Mouse (Mus musculus) lung, postnatal 4 days (tissue): ENCODE data around the gene Chpf2.
"Not testable (repeated sequence)": the region's sequence is repeated elsewhere in the genome, so short reads cannot be mapped to it uniquely, and the experiment has no call there.

Experiments
- DNase-seq, 2 experiments: peaks; one replicate each; pipeline ENCODE4 v3.0.0; 2021

Gene Chpf2

DNA sequence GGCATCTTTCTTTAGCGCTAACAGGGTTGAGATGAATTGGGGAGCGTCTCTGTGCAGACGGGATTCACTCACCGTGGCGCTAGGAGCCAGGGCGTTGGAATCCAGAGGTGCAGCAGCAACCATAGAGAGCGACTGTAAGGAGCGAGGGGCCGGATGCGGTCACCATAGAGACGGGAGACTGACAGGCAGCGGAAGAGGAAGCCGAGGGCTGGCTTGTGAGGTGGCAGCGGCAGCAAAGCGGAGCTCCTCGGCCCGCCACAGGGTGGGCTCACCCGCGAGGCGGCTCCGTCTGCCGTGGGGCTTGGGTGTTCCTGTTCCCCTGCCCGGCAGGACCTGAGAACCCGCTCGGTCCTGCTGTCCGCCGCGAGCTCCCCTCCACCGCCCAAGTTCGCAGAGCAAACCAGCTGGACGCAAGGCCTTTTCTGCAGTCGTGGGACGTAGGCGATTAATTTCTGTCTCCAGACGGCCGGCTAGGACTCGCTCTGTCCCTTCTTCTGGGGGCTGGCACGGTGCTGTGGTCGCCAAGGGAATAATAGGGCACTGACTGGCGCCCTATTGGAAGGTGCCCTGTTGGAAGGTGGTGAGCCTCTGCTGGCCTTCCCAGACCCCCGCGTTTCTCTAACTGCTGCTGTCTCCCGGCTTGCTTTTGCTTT, at the start of gene Chpf2:
TSS of gene Chpf2 (plus strand) at position 195 of the 653 bp plus-strand sequence.
- DNase-seq, result peak; percentile 87 to 88

DNA sequence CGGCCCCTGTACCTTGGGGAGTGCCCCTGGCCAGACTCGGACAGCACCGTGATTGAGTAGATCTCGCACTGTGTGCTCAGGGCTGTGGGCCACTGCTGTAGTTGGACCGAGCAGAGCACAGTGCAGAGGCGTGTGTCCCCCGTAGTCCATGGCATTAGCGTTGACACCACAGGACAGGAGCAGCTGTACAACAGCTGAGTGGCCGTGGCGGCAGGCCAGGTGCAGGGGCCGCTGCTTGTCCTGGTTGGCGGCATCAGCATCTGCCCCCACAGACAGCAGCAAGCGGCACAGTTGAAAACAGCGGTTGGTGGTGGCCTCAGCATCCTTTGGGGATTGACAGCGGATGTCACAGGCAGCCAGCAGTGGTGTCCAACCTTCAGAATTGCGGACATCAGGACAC, 48.9 kb upstream of the Chpf2 start:
- DNase-seq, result no peak

DNA sequence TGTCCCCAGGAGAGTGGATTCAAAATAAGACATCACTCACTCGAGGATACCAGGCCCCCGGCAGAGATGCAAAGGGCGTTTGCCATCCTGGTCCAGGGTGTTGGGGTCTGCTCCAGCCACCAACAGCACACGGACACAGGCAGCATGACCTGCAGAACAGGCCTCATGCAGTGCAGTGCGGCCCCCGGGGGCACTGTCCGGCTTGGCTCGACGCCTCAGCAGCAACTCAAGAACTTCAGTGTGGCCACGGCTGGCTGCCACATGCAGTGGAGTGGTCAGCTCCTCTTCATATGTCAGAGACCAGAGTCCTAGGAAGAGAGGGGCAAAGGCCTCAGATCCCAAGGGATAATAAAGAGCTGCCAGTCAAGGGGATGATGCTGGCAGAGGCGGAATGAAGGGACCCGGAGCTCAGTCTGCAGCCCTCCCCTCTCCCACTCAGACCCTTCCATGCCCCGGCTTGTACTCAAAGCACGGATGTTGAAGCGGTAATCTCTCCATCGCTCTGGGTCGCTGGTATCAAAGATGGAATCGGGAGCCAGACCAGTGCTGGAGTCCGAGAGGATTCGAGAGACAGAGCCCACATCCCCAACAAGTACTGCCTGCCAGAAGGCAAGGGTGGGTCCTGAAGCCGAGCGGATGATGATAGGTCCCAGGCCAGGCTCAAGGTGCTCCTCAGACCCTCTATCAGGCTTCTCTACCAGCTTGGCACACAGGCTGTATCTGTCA, 46.8 kb upstream of the Chpf2 start:
- no peak for DNase-seq

DNA sequence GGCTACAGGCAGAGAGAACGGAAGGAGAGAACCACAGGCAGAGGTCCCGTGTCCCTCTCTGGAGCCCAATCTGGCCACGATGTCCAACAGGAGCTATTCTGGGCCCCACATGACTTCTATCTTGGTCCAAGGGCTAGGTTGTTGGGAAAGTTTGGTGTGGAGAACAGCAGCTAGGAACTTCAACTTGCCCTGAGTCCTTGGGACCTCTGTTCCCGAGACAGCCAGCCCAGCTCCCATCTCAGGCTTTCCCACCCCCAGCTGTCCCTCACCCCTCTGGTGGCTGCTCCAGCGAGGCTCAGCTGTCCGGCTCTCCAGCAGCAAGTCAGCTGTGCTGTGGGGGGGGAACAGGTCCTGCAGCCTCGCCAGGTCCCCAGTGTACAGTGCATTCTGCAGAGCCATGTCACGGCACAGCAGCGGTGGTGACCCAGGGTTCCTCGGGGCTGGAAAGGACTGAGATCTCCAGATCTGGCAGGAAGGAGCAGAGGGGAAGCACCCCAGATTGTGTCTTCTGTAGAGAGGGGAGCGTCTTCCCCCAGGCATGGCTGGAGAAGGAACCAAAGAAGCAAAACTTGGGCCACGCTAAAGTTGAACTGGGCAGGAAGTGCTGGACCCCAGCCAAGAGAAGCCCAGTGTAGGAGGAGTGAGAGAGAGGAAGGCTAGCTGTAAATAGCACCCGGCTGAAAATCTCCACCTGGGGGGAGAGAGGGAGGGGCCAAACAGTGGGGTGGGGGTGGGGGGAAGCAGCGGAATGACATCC, 46.0 kb upstream of the Chpf2 start, which contains the start of gene Asb10:
TSS of gene Asb10 (minus strand) at position 592 of the 757 bp plus-strand sequence.
- DNase-seq, result peak; percentile 60 to 67

DNA sequence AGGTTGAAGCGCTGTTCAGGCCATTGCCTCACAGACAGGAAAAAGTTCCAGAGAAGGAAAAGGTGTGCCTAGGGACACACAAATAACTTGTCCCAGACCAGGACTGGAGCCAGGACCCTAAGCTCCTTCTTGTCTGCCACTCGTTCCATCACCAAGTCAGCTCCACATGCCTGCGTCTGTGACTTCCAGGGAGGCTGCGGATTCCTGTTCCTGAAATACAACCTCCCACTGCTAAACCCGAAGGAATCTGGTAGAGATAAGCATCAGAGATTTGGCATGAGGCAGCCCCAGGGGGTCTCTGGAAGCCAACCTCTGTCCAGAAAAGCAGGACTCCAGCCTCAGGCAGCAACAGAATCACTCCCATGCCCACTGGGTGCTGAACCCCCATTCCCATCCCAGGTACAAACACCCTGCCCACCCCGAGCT, 45.4 kb upstream of the Chpf2 start:
- no peak for DNase-seq

DNA sequence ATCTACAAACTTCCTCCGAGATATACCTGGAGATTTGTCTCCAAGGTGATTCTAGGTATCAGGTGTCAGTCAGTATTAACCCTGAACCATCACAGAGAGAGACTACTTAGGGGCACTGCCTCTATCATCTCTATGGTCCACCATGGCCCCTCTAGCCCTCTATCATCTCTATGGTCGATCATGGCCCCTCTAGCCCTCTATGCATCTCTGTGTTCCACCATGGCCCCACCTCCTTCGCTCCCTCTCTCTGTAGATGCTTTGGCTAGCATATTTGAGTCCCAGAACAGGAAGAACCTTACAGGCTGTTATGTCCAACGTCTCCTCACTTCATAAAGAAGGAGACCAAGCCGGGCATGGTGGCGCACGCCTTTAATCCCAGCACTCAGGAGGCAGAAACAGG, 43.9 kb upstream of the Chpf2 start:
- no peak for DNase-seq

DNA sequence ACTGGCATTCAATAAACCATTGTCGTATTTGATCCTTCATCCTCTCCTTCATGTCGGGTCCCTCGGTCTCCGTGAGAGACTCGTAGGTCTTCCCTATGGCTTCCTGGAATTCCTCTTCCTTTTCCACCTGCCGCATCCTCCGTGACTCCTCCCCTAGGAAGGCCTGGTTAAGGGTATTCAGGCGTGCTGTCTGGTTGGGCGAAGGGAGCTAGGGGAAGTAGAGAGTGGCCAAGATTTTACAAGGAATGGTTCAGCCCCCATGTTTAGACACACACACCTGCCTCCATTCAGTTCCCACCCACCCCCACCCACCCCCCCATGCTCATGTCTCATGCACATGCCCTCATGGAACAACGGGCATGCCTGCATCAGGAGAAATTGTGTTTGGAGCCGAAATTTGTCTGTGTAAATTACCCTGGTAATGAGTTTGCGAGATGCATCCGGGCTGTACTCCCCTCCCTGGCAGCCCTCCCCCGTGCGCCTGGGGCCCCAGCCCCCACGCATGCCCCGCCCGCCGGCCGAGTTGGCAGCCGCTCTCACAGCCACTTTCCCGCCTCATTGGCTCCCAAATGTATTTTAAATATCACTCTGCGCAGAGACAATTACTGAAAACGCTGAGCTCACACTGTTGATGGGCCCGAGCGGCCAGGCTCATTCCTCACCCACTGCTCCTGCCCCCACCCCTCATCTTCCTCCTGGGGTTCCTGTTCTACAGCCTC, 35.8 kb upstream of the Chpf2 start:
- DNase-seq, result peak; percentile 61 to 70

DNA sequence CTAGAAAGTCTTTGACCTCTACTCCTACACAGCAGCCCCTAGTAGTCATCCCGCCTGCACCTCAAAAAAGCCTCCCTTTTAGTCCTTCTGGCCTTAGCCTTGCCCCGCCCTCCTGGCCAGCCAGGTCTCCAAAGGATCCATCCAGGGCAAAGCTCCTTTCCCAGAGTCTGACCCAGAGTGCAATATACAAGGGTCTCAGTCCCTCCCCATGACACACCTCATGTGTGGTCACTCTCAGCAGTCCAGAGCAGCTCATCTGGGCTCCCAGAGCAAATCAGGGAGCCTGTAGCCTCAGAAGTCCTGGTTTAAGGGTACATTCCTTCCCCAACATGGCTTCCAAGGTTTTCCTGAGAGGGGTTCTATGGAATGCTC, 35.2 kb upstream of the Chpf2 start:
- DNase-seq, result no peak

DNA sequence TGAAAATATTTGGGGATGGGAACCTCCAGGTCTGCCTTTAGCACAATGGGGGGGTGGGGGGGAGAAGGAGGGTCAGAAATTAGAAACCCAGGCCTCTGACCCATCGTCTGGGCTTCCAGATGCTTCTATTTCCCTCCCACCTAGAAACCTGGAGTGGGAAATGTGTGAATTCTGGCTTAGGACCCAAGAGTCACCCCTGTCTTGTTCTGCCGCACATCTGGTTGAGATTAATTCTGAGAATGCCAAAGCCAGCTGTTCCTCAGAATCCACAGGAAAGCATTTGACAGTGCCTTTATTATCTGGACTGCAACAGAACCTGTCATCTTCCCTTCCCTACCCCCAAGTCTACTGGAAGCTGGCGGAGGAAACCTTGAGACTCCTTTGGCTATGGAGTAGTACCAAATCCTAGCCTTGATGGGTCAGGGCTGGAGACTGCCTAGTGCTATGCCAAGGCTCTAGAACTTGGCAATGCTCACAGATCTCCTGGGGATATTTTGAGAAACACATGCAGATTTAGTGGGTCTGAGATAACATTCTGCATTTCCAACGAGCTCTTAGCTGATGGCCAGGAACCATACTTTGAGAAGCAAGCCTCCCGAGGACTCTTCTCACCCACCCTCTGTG, 32.8 kb upstream of the Chpf2 start:
- no peak for DNase-seq

DNA sequence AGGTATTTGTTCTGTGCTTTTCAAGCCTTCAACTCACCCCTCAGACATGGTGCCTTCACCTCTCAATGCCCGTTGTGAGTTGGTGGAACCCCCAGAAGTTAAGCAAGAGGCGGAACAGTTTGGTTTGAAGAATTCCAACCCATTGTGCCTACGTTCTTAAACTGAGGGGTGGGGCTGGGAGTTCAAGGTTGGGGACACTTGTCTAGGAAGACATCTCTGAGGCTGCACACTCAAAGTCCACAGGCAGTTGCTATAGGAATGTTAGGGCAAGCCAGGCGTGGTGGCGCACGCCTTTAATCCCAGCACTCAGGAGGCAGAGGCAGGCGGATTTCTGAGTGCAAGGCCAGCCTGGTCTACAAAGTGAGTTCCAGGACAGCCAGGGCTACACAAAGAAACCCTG, 31.2 kb upstream of the Chpf2 start:
- DNase-seq, result not testable (repeated sequence)

DNA sequence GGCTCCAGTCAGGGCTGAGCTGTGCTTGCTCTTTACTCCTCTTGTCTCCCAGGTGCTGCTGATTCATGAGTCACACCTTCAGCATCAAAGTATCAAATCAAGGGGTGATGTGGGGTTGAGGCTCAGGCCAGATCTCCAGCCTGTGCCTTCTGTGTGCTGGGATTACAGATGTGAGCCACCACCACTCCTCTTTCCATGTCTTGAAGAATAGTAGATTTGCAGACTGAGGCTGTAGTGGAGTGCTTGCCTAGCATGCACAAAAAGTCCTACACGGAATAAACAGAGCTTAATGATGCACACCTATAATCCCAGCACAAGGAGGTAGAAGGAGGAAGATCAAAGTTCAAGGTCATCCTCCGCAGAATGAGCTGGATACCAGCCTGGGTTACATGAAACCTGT, 29.8 kb upstream of the Chpf2 start, which contains the start of gene 4931409K22Rik:
TSS of gene 4931409K22Rik (minus strand) at position 101 of the 400 bp plus-strand sequence.
- no peak for DNase-seq

DNA sequence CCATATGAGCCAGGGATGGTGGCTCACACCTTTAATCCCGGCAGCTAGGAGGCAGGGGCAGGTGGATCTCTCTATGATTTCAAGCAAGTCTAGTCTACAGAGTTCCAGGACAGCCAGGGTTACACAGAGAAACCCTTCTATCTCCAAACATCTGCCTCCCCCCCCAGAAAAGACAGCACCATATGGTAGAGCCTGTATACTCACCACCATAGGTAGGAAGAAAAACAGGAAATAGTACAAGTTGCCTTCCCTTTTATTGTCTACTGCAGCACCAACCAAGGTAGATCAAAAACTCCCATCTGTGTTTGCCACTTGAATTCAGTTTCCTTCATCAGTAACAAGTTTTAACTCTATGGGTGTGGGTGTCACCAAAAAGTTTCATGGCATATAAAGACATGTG, 10.6 kb upstream of the Chpf2 start:
- no peak for DNase-seq

DNA sequence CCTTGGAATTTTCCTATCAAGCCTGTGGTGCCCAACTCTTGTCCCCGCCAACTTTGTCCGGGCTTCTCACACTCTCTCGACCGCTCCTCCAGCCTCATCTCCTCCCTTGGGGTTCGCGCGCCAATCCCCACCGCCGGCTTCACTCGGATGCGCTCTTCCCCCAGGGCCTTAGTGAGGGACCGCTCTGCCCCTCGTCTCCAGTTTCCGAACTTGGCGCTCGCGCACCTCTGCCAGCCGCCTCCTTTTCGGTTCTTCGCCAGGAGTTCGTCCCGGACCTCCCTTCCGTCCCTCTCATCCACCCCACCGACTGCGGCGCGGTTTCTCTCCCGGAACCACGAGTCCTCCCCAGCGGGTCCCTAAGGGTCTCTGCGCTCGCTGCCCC, 9.7 kb upstream of the Chpf2 start:
- no peak for DNase-seq

DNA sequence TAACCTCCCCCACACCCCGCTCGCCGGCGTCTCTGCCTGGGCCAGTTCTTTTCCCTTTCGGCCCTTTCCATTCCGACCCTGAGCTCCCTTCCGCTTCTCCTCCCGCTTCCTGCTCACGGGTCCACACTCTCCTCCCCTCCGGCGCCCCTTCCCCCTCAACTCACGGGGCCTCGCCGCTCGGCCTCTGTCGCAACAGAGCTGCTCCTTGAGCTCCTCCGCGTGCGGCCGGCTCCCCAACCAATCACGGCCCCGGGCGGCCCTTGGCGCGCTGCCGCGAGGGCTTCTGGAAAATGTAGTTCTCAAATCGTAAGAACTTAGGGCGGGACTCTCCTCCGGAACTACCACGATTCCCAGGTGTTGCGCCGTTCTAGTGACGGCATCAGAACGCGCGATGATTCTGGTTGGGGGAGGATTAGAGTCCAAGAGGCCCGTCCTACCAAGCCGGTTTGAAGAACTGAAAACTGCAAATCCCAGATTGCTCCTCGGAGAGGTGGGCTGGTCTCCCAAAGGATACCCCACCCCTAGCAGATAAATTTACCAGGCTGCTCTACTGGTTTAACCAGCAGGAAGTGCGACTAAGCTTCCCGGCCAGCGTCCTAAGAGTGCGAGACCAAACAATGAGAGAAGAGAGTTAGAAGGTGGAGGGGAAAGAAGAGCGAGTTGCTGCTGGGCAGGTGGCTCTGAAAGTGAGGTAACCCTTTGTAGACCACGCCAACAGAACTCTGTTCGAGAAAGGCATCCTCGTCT, 9.2 kb upstream of the Chpf2 start, which contains the start of gene Abcf2:
TSS of gene Abcf2 (minus strand) at position 285 of the 747 bp plus-strand sequence.
- peak; percentile 100 for DNase-seq

DNA sequence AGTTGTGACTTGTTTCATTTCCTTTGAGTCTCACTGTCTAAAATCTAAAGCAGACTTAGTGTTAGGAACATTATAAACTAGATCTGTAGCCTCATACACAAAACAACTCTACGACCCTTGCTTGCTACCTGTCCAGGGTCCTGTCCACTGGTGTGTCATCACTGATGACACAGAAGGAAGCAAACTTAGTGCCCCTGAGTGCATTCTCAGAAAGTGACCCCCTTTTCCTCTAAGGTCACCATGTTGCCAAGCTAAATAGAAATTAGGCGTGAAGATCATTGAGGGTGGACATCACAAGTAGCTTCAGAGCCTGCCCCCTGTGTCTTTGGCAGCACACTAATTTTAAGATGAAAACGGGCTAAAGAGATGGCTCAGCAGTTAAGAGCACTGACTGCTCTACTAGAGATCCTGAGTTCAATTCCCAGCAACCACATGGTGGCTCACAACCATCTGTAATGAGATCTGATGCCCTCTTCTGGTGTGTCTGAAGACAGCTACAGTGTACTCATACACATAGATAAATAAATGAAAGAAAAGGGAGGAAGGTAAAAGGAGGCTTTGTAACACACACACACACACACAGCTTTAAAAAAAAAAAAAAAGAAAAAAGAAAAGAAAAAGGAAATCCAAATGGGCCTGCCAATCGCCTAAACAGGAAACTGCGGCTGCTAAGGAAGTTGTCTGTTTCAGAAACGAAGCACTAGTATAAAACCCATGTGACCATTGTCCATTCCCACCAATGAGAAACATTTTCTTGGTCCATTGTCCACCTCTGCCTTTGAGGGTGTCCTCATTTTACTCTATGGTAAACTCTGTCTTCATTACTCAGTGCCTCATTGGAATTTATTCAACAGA, 8.2 kb upstream of the Chpf2 start:
- DNase-seq, result no peak

DNA sequence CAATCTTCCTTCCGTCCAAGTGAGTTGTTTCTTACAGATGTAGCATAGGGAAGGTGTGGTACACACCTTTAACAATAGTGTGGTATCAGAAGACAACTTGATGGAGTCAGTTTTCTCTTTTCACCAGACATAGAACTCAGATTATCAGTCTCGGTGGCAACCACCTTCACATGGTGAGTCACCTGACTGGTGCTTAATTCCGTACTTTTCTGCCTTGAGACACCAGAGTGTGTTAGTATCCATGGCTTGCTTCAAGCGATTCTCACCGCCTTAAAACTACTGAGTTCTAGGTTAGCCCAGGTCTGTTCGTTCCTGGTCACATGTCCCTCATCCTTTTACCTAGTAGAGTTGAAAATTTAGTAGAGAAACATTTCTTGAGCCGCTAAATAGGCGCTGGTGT, 435 bp upstream of the Chpf2 start:
- DNase-seq, result no peak

DNA sequence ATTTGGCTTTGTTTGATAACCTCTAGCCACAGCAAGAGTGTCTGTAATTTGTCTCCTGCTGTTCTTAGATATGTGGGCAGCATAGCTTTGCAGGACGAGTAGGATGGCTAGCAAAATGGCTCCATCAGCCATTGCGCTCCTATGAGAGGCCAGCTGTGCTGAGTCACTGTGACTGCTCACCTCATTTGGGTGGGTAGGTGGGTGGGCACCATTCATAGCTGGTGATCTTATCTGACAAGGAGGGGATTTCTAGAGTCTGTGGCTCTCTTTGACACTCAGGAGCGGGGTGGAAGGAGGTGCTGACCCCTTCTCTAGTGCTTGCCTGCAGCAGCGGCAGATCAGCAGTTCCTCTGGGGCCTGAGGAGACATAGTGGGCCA, 648 bp downstream of the Chpf2 start:
- no peak for DNase-seq

DNA sequence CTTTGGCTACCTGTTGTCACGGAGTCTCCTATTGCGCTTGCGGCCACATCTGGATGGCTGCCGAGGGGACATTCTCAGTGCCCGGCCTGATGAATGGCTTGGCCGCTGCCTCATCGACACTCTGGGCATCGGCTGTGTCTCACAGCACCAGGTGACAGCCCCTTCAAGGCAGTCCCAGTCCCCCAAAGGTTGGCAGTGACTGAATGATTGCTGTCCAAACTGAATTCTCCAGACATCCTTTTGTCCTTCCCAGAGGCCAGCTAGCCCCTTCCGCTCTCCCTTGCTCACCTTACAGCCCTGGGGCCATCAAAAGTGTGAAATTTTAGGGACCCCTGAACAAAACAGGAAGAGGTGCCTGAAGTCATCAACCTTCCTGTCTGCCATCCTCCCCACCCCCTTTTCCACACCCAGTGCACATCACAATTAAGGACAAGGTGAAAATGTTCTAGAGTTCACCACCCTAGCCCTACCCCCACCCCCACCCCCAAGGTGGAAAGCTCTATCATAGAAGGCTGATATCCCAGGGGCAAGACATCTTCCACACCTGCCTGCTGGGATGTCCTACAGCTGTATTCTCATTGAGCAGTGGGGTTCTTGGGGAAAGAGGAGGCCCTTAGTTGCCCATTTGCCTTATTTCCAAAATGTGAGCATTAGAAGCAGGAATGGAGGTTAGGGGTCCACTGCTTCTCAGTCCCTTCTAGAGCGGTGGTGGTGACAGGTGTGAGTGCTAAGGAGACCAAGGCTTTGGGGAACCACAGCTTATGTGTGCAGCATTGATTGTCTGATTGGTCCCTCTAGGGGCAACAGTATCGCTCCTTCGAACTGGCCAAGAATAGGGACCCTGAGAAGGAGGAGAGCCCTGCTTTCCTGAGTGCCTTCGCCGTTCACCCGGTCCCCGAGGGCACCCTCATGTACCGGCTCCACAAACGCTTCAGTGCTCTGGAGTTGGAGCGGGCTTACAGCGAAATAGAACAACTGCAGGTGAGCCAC, 3.3 kb downstream of the Chpf2 start:
- no peak for DNase-seq

DNA sequence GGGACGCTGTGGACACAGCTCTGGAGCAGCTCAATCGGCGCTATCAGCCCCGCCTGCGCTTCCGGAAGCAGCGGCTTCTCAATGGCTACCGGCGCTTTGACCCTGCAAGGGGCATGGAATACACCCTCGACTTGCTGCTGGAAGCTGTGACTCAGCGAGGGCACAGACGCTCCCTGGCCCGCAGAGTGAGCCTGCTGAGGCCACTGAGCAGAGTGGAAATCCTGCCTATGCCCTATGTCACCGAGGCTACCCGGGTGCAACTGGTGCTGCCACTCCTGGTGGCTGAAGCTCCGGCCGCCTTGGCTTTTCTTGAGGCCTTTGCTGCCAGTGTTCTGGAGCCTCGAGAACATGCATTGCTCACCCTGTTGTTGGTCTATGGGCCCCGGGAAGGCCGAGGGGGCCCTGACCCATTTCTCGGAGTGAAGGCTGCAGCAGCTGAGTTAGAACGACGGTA, 4.8 kb downstream of the Chpf2 start:
- peak; percentile 35 to 43 for DNase-seq
